Mouse (Mus musculus) kidney, adult 2 months (tissue): Measurements from ENCODE around the gene BC030867. TPM values are rescaled to one million over a fixed set of nuclear protein-coding genes. Genes with fewer than 3 reads are reported as not detected.
A peak's percentile ranks its signal among the peaks of the same experiment; 100 is the strongest.

ENCODE experiments used
- DNase-seq: peaks from one replicate; pipeline ENCODE4 v3.0.0; 2021
- H3K27ac ChIP-seq: fragments of 200-500 bp; 2 replicates; pipeline ENCODE4 v1.5.1; 2012; ENCODE audit warnings: low read depth, low read length, control low read depth, inconsistent platforms; ENCODE audit not compliant: insufficient read depth
- H3K27me3 ChIP-seq: fragments of 200-500 bp; replicated peaks from 2 replicates; pipeline ENCODE4 v1.6.1; 2012; ENCODE audit warnings: mild to moderate bottlenecking, moderate library complexity, low read length, inconsistent platforms; ENCODE audit not compliant: control insufficient read depth, insufficient read depth
- H3K36me3 ChIP-seq: fragments of 200-500 bp; 2 replicates; pipeline ENCODE4 v1.6.1; 2012; ENCODE audit warnings: mild to moderate bottlenecking, moderate library complexity, low read length, inconsistent platforms; ENCODE audit not compliant: control insufficient read depth, insufficient read depth
- H3K4me1 ChIP-seq: fragments of 200-500 bp; 2 replicates; pipeline ENCODE4 v1.6.1; 2011; ENCODE audit warnings: low read length; ENCODE audit not compliant: control insufficient read depth, insufficient read depth
- H3K4me3 ChIP-seq: fragments of 200-500 bp; 2 replicates; pipeline ENCODE4 v1.5.1; 2011; ENCODE audit warnings: mild to moderate bottlenecking, low read depth, low read length, control low read depth; ENCODE audit not compliant: insufficient read depth
- CTCF ChIP-seq: fragments of 200-500 bp; conservative IDR thresholded peaks from 2 replicates; pipeline ENCODE4 v1.5.1; 2011; ENCODE audit warnings: low read depth, mild to moderate bottlenecking, control low read depth, low read length, moderate library complexity, mixed read lengths; ENCODE audit not compliant: insufficient read depth, insufficient read length
- POLR2A ChIP-seq: fragments of 200-500 bp; IDR thresholded peaks from one replicate; pipeline ENCODE4 v1.6.1; 2011; ENCODE audit warnings: low read depth, low read length, control low read depth
- WGBS: fragments of 180-500 bp; shearing (Covaris S2); methylation state at CpG from one replicate; pipeline ENCODE4 v1.1.7; 2018; 5-methylcytosine and 5-hydroxymethylcytosine counted together
- polyA plus RNA-seq: library from polyadenylated mRNA; depleted of rRNA; stranded (reverse); fragments of >200 nt; gene quantifications from 2 replicates; pipeline ENCODE4 v1.2.3, GENCODE M21; 2012; rRNA removed

BC030867 gene
- polyA plus RNA-seq = 0.41 and 0.81 TPM in 2 replicates

GRCm38 (mm10) chr11:102248630-102249230 is at the start of gene BC030867:
BC030867 (plus strand) TSS chr11:102248882.
- no peaks in the 10 kb centered on the region for H3K36me3 ChIP-seq
- DNase-seq = peak; percentile 95
- H3K4me1 ChIP-seq = no peaks in the 10 kb centered on the region
- 1% methylated on average over 41 of the region's 41 CpGs for WGBS
- no peaks in the 10 kb centered on the region for H3K27me3 ChIP-seq
- no peak within 1 kb of the TSS for H3K27ac ChIP-seq
- TF ChIP-seq POLR2A (no peak), CTCF (peak; percentile 73)
- H3K4me3 ChIP-seq = peak within 1 kb of the TSS; percentile 39; the same call in 1 of the 2 replicates

- DNase-seq = peak; percentile 20
- H3K27me3 ChIP-seq = no peaks in the 10 kb centered on the region
- no peaks in the 10 kb centered on the region; the same call in 1 of the 2 replicates for H3K36me3 ChIP-seq
- TF ChIP-seq CTCF (no peak), POLR2A (no peak)
- H3K4me1 ChIP-seq = no peaks in the 10 kb centered on the region
- 57% methylated on average over 9 of the region's 9 CpGs for WGBS
- H3K4me3 ChIP-seq = no peak overlapping the region
- no peak overlapping the region for H3K27ac ChIP-seq
Measured at GRCm38 (mm10) chr11:102199856-102200255, 48.8 kb upstream of the BC030867 start.

- 81% methylated on average over 12 of the region's 12 CpGs for WGBS
- TF ChIP-seq POLR2A (no peak), CTCF (no peak; the same call in 1 of the 2 replicates)
- no peak overlapping the region for H3K27ac ChIP-seq
Measured at GRCm38 (mm10) chr11:102201408-102201821, 47.3 kb upstream of the BC030867 start.

GRCm38 (mm10) chr11:102206481-102206880 is 42.2 kb upstream of the BC030867 start:
- no peak for TF ChIP-seq CTCF
- no peak for TF ChIP-seq POLR2A
- Histone ChIP-seq H3K27ac (no peak overlapping the region), H3K36me3 (peaks cover 1% of the 10 kb centered on the region; the same call in 1 of the 2 replicates), H3K4me1 (peaks cover 10% of the 10 kb centered on the region; the same call in 1 of the 2 replicates), H3K4me3 (no peak overlapping the region), H3K27me3 (no peaks in the 10 kb centered on the region)
- WGBS = 86% methylated on average over 30 of the region's 30 CpGs
- DNase-seq = no peak

More at GRCm38 (mm10) chr11:102201408-102201821, 47.3 kb upstream of the BC030867 start:
- Histone ChIP-seq H3K4me1 (no peaks in the 10 kb centered on the region), H3K4me3 (no peak overlapping the region), H3K36me3 (no peaks in the 10 kb centered on the region; the same call in 1 of the 2 replicates), H3K27me3 (no peaks in the 10 kb centered on the region)
- DNase-seq = no peak

GRCm38 (mm10) chr11:102207825-102208777 is 40.6 kb upstream of the BC030867 start:
- Histone ChIP-seq H3K4me3 (no peak overlapping the region), H3K4me1 (peaks cover 16% of the 10 kb centered on the region; the same call in 1 of the 2 replicates), H3K27me3 (no peaks in the 10 kb centered on the region), H3K27ac (no peak overlapping the region), H3K36me3 (peaks cover 1% of the 10 kb centered on the region; the same call in 1 of the 2 replicates)
- DNase-seq = peak; percentile 39
- TF ChIP-seq CTCF (no peak), POLR2A (no peak)
- WGBS = 51% methylated on average over 11 of the region's 11 CpGs

GRCm38 (mm10) chr11:102208846-102209245 is 39.8 kb upstream of the BC030867 start:
- H3K27ac ChIP-seq = no peak overlapping the region
- DNase-seq = no peak
- TF ChIP-seq CTCF (no peak), POLR2A (no peak)
- 59% methylated on average over 4 of the region's 4 CpGs for WGBS
- H3K36me3 ChIP-seq = peaks cover 1% of the 10 kb centered on the region; the same call in 1 of the 2 replicates
- no peak overlapping the region for H3K4me3 ChIP-seq
- H3K4me1 ChIP-seq = peaks cover 16% of the 10 kb centered on the region; the same call in 1 of the 2 replicates
- H3K27me3 ChIP-seq = no peaks in the 10 kb centered on the region
